Mouse (Mus musculus): ENCODE results near the gene Rai14.
A peak's percentile ranks its signal among the peaks of the same experiment; 100 is the strongest.

Gene Rai14

DNA sequence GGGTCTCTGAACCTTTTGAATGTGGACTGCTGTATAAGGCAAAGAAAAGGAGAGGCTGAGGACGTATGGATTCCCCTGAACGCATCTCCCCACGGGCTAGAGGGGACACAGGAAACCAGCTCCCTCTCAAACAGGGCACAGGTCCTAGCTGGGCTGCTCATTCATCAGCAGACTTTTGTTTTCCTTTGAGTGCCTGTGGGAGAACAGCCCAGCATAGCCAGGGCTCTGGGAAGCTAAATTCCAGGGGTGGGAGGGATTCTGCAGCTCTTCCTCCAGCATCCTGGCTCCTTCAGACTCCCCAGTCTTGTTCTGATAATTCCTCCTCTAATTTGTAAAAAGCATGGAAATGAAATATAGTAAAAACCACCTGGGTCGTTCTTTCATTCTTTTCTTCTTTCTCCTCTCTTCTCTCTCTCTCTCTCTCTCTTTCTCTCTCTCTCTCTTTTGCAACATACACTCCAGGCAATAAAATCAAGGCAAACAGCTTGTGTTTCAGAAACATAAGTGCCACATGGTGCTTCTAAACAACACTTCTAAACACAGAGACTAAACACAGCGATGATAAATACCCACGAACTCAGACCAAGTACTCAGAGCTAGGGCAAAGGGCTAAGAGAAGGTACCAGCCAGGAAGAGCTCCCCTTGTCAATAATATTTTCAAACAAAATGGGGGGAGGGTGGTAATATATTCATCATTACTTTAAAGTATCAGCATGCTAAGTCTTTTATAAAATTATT lies 65.9 kb downstream of the Rai14 start:
- peak; percentile 39 for DNase-seq (ENCODE audit: low read depth)

DNA sequence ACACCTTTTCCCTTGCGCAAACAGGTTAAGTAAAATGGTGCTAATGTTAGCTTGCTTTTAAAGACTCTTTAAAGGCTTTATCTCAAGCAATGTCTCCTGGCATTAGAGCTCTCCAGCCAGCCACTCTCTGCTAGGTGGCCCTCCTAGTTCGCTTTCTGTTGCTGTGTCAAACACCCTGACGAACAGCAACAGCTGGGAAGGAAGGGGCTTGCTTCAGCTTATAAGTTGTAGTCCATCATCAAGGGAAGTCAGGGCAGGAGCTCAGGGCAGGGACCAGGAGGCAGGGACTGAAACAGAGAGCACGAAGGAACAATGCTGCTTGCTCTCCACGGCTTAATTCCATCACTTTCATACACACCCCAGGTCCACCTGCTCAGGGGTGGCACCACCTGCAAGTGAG lies 68.1 kb downstream of the Rai14 start:
- no peak for DNase-seq (ENCODE audit: low read depth)

DNA sequence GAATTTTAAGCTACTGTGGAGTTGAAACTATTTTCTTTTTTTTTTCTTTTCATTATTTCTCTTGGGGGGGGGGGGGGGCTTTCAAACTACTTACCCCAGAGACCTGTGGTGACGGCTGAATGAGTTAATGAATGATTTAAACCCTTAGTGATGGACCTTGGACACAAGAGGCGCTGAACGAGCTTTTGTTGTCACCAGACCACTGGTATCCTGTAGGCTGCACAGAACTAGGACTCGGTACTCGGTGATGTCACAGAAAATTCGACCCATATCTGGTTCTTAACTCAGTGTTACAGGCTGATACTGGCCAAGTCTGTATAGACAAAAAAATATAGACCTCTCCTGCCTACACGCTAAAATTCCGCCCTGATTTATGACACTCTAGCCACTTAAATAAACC lies 69.3 kb downstream of the Rai14 start:
- no peak for DNase-seq (ENCODE audit: low read depth)

- DNase-seq (ENCODE audit: low read depth): no peak
Observed at GRCm38 (mm10) chr15:10643819-10644218, 70.6 kb downstream of the Rai14 start.

GRCm38 (mm10) chr15:10643224-10643623 lies 71.2 kb downstream of the Rai14 start:
- no peak for DNase-seq (ENCODE audit: low read depth)

- no peak for DNase-seq (ENCODE audit: low read depth)
Observed at GRCm38 (mm10) chr15:10642419-10642818, 72.0 kb downstream of the Rai14 start.

DNA sequence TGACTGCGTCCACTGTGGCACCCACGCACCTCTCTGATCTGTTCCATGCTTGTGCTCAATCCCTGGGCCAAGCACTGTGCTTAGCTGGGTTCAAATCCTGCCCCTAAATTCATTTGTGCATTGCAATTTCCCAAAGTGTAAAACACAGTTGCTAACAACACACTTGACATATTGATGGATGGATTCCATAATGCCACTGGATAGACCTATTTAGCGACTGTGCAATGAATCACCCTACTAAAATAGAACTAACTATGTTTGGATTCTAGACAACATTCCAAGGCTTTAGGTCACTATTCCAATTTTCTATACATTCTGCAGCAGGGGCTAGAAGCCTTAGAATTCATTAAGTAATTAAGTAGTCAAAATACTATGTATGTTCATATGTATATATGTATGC lies 73.7 kb downstream of the Rai14 start:
- no peak for DNase-seq (ENCODE audit: low read depth)

DNA sequence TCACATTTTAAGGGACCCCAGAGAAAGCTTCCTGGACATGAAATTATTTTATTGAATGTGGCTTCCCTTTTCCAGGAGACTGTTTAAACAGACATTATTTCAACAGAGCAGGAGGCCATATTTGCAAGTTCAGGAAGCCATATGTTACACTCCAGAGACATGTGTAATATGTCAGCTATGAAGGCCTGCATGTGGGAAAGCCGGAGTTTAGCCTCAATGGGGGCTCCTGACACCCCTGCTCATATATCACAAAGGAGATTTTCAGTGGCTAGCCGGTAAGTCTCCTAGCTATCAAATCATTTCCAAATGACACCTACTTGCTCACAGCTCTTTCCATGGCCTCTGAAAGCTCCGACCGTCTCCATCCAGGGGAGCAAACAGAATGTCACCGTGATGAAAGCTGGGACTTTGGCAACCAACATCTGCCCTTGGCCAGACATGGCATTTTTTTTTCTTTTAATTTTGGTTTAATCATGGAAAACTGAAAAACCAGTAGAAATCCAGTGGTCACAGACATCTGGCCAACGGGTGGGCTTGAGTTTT lies 77.1 kb downstream of the Rai14 start:
- DNase-seq (ENCODE audit: low read depth): no peak

DNA sequence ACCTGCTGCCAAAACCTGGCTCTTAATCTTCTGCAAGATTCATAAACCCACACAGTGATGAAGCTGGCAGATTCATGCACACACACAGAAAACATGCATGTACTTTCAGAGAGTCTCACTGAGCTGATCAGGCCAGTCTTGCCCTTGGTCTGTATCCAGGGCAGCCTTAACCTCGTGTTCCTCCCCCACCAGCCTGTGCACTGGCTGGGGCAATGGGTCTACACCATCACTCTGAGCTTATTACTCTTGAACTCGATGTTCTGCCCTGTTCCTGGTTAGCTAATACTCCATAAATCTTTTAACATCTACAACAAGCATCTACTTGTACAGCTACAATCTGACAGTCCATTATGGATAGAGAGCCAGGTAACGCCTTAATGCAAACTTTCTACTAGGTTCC lies 77.6 kb downstream of the Rai14 start:
- DNase-seq (ENCODE audit: low read depth): no peak

- DNase-seq (ENCODE audit: low read depth): no peak
Observed at GRCm38 (mm10) chr15:10635121-10635520, 79.3 kb downstream of the Rai14 start.

DNA sequence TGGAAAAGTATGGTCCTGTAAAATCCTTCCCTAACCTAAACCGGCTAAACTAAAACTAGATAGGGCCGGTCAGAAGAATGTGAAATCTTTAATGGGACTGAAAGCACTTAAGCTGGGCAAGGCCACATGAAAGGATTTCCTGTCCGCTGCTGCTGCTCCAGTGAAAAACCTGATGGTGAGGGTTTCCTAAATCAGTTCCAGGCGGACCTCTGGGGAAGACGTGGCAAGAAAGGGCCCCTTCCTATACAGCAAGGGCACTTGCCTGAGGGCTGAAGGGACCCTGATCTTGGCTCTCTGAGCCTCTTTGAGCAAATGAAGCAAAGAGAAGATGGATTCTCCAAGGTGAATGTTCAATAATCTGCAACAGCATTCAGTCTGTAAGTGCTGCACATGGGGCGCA lies 80.2 kb downstream of the Rai14 start:
- DNase-seq (ENCODE audit: low read depth): no peak

- DNase-seq (ENCODE audit: low read depth): no peak
Observed at GRCm38 (mm10) chr15:10633381-10633780, 81.0 kb downstream of the Rai14 start.

DNA sequence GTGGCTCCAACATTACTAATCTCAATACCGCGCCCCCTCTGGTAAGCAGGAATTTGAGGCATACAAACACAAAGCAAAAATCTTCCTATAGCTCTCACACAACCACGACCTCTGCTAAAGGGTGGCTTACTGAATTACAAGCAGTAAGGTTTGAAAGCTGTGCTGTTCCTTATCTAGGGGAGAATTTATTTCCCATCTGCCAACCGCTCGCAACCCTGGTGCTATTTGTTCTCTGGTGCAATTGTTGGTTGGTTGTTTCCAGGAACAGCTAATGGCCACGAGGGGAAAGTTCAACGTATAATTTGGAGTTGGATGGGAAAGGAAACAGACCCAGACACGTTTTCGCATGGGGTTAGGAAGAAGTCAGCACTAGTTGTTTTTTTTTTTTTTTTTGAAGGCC lies 81.8 kb downstream of the Rai14 start:
- no peak for DNase-seq (ENCODE audit: low read depth)

DNA sequence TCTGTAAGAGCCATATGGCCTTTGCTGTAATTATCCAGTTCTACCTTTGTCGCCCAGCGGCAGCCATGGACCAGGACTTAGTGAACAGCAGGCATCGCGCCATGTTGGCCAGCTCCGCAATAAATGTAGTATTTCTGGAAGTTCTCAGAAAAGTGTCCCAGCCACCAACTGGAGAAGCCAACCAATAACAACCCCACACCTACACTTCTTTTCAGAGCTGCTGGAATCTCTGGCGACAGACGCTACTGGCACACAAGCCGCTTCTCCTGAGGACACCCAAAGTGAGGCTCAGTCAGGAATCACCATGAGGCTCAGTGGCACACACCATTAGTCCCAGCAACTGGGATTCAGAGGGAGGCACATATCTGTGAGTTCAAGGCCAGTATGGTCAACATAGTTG lies 82.4 kb downstream of the Rai14 start:
- no peak for DNase-seq (ENCODE audit: low read depth)

- DNase-seq (ENCODE audit: low read depth): no peak
Observed at GRCm38 (mm10) chr15:10631541-10631940, 82.9 kb downstream of the Rai14 start.

DNA sequence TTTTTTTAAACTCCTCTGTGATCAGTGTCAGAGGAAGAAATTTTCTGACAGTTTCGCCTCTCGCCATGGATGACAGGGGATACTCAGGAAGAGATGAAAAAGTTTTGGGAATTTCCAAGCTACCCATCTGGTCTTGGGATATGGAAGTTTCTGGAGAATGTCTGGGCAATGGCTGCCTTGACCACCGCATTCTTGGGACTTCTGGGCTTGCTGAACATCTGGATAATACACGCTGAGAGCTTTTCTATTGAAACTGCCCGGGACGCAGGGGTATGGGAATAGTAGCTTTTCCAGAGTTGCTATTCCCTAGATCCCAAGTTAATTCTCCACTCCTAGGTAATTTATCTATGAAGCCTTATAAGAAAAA lies 85.5 kb downstream of the Rai14 start:
- no peak for DNase-seq (ENCODE audit: low read depth)

- no peak for DNase-seq (ENCODE audit: low read depth)
Observed at GRCm38 (mm10) chr15:10628131-10628979, 86.1 kb downstream of the Rai14 start.

- no peak for DNase-seq (ENCODE audit: low read depth)
Observed at GRCm38 (mm10) chr15:10623571-10624227, 90.7 kb downstream of the Rai14 start.

GRCm38 (mm10) chr15:10621194-10621593 lies 93.2 kb downstream of the Rai14 start:
- no peak for DNase-seq (ENCODE audit: low read depth)

DNA sequence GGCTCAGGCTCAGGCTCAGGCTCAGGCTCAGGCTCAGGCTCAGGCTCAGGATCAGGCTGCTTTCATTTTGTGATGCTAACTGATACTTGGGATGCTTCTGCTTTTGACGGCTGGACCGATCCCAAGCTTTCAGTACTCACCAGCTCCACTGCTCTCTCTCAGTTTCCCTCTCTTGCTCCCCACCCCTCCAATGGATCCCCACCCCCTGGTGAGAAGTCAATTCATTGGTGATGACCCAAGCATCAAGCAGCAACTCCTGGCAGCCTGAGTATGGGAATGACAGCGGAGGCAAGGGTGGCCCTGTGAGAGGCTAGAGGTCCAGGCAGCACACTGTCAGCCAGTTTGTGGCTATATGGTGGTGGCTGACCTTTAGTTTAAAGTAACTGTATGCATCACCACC lies 94.7 kb downstream of the Rai14 start:
- no peak for DNase-seq (ENCODE audit: low read depth)

GRCm38 (mm10) chr15:10618276-10618675 lies 96.1 kb downstream of the Rai14 start:
- DNase-seq (ENCODE audit: low read depth): no peak

DNA sequence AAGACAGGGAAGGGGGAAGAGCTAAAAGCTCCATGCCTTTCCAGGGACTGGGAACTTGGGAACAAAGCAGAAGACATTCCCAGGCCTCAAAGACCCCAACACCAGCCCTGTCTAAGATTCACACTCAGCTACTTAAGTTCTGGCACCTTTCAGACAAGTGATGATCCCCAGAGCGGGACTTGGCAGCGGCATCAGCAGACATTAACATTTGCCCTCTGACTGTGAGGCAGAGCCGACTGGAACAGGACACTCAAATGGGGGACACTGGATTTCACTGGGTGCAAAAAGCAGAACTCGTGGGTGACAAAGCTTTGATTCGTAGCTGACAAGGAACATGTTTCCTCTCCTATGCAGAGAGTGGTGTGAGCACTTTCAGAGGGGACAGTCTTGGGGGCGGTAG lies 98.4 kb downstream of the Rai14 start:
- no peak for DNase-seq (ENCODE audit: low read depth)

GRCm38 (mm10) chr15:10611040-10611439 lies 103.4 kb downstream of the Rai14 start:
- DNase-seq (ENCODE audit: low read depth): no peak

Data from fibroblast of lung, adult 2 months (primary cell).